Mouse (Mus musculus): ENCODE measurements around the gene Ing4. TPM values are rescaled to one million over a fixed set of nuclear protein-coding genes. Genes with fewer than 3 reads are reported as not detected.

The Ing4 gene
- polyA plus RNA-seq, 1 experiment: 52.2 TPM

- Histone ChIP-seq H3K4me3 (ENCODE audit: insufficient read depth, low read length) (peak overlapping the region; percentile 99), H3K4me1 (ENCODE audit: control insufficient read depth, insufficient read depth, low read length) (peaks cover 12% of the 10 kb centered on the region), H3K27ac (ENCODE audit: insufficient read depth, low read length) (peak overlapping the region; percentile 86)
- no peak for TF ChIP-seq POLR2A (IDR thresholded peaks at IDR 0.05; ENCODE audit: low read depth, low read length)
- TF ChIP-seq CTCF (IDR thresholded peaks at IDR 0.05; ENCODE audit: borderline replicate concordance, insufficient read depth, low read length): no peak
Observed at GRCm38 (mm10) chr6:125096279-125096596, 56.7 kb downstream of the Ing4 start.

- TF ChIP-seq CTCF (IDR thresholded peaks at IDR 0.05; ENCODE audit: borderline replicate concordance, insufficient read depth, low read length) (no peak), POLR2A (IDR thresholded peaks at IDR 0.05; ENCODE audit: low read depth, low read length) (peak; percentile 46; the same call in 1 of the 2 replicates)
- Histone ChIP-seq H3K4me3 (ENCODE audit: insufficient read depth, low read length) (peak overlapping the region; percentile 99), H3K4me1 (ENCODE audit: control insufficient read depth, insufficient read depth, low read length) (peaks cover 12% of the 10 kb centered on the region), H3K27ac (ENCODE audit: insufficient read depth, low read length) (no peak overlapping the region)
Observed at GRCm38 (mm10) chr6:125096597-125097345, 57.2 kb downstream of the Ing4 start.

GRCm38 (mm10) chr6:125097346-125097689 is 57.8 kb downstream of the Ing4 start:
- Histone ChIP-seq H3K4me1 (ENCODE audit: control insufficient read depth, insufficient read depth, low read length) (peaks cover 12% of the 10 kb centered on the region), H3K27ac (ENCODE audit: insufficient read depth, low read length) (no peak overlapping the region)
- no peak for TF ChIP-seq POLR2A (IDR thresholded peaks at IDR 0.05; ENCODE audit: low read depth, low read length)
- TF ChIP-seq CTCF (IDR thresholded peaks at IDR 0.05; ENCODE audit: borderline replicate concordance, insufficient read depth, low read length): no peak

GRCm38 (mm10) chr6:125097951-125098350 is 58.4 kb downstream of the Ing4 start:
- Histone ChIP-seq H3K4me3 (ENCODE audit: insufficient read depth, low read length) (peak overlapping the region; percentile 99), H3K4me1 (ENCODE audit: control insufficient read depth, insufficient read depth, low read length) (peaks cover 12% of the 10 kb centered on the region), H3K27ac (ENCODE audit: insufficient read depth, low read length) (no peak overlapping the region)
- TF ChIP-seq CTCF (IDR thresholded peaks at IDR 0.05; ENCODE audit: borderline replicate concordance, insufficient read depth, low read length): no peak
- TF ChIP-seq POLR2A (IDR thresholded peaks at IDR 0.05; ENCODE audit: low read depth, low read length): no peak

More at GRCm38 (mm10) chr6:125097346-125097689, 57.8 kb downstream of the Ing4 start:
- peak overlapping the region; percentile 99 for H3K4me3 ChIP-seq (ENCODE audit: insufficient read depth, low read length)

GRCm38 (mm10) chr6:125098513-125098912 is 59.0 kb downstream of the Ing4 start:
- H3K27ac ChIP-seq (ENCODE audit: insufficient read depth, low read length): no peak overlapping the region
- TF ChIP-seq POLR2A (IDR thresholded peaks at IDR 0.05; ENCODE audit: low read depth, low read length) (no peak), CTCF (IDR thresholded peaks at IDR 0.05; ENCODE audit: borderline replicate concordance, insufficient read depth, low read length) (no peak)

More at GRCm38 (mm10) chr6:125098513-125098912, 59.0 kb downstream of the Ing4 start:
- Histone ChIP-seq H3K4me3 (ENCODE audit: insufficient read depth, low read length) (peak overlapping the region; percentile 99), H3K4me1 (ENCODE audit: control insufficient read depth, insufficient read depth, low read length) (peaks cover 12% of the 10 kb centered on the region)

Other genes starting within 250 kb of the Ing4 start
- gene Spsb2, start 231.1 kb upstream of the Ing4 start, polyA plus RNA-seq (2011; ENCODE audit: insufficient read length, low read depth, missing spikeins): 9.1 and 11.7 TPM in 2 replicates
- 372 and 458 TPM in 2 replicates for gene Tpi1, start 225.5 kb upstream of the Ing4 start, polyA plus RNA-seq (2011; ENCODE audit: insufficient read length, low read depth, missing spikeins)
- gene Usp5, start 210.3 kb upstream of the Ing4 start, polyA plus RNA-seq (2011; ENCODE audit: insufficient read length, low read depth, missing spikeins): 87.6 and 105 TPM in 2 replicates
- gene Cdca3, start 210.2 kb upstream of the Ing4 start, polyA plus RNA-seq (2011; ENCODE audit: insufficient read length, low read depth, missing spikeins): 42.0 and 61.1 TPM in 2 replicates
- gene Gnb3, start 199.5 kb upstream of the Ing4 start, polyA plus RNA-seq (2011; ENCODE audit: insufficient read length, low read depth, missing spikeins): 0.45 and 0.72 TPM in 2 replicates
- gene P3h3, start 182.0 kb upstream of the Ing4 start, polyA plus RNA-seq (2011; ENCODE audit: insufficient read length, low read depth, missing spikeins): 72.7 and 76.7 TPM in 2 replicates
- 0.55 and 0.63 TPM in 2 replicates for gene Gpr162, start 175.8 kb upstream of the Ing4 start, polyA plus RNA-seq (2011; ENCODE audit: insufficient read length, low read depth, missing spikeins)
- not detected in 2 replicates for gene Cd4, start 151.5 kb upstream of the Ing4 start, polyA plus RNA-seq (2011; ENCODE audit: insufficient read length, low read depth, missing spikeins)
- 1.2 TPM in 2 replicates for gene Lag3, start 128.1 kb upstream of the Ing4 start, polyA plus RNA-seq (2011; ENCODE audit: insufficient read length, low read depth, missing spikeins)
- gene Ptms, start 119.7 kb upstream of the Ing4 start, polyA plus RNA-seq (2011; ENCODE audit: insufficient read length, low read depth, missing spikeins): 602 and 622 TPM in 2 replicates
- gene Mlf2, start 108.4 kb upstream of the Ing4 start, polyA plus RNA-seq (2011; ENCODE audit: insufficient read length, low read depth, missing spikeins): 250 and 255 TPM in 2 replicates
- gene Cops7a, start 74.2 kb upstream of the Ing4 start, polyA plus RNA-seq (2011; ENCODE audit: insufficient read length, low read depth, missing spikeins): 77.4 and 94.3 TPM in 2 replicates
- gene Pianp, start 43.1 kb upstream of the Ing4 start, polyA plus RNA-seq (2011; ENCODE audit: insufficient read length, low read depth, missing spikeins): 1.9 TPM in 1 of 2 replicates, not detected in the other
- 46.3 and 63.5 TPM in 2 replicates for gene Zfp384, start 30.6 kb upstream of the Ing4 start, polyA plus RNA-seq (2011; ENCODE audit: insufficient read length, low read depth, missing spikeins)
- 2.5 and 5.4 TPM in 2 replicates for gene Acrbp, start 9.9 kb downstream of the Ing4 start, polyA plus RNA-seq (2011; ENCODE audit: insufficient read length, low read depth, missing spikeins)
- gene Lpar5, start 28.2 kb downstream of the Ing4 start, polyA plus RNA-seq (2011; ENCODE audit: insufficient read length, low read depth, missing spikeins): not detected in 2 replicates
- 156 and 178 TPM in 2 replicates for gene Chd4, start 56.2 kb downstream of the Ing4 start, polyA plus RNA-seq (2011; ENCODE audit: insufficient read length, low read depth, missing spikeins)
- gene Nop2, start 92.1 kb downstream of the Ing4 start, polyA plus RNA-seq (2011; ENCODE audit: insufficient read length, low read depth, missing spikeins): 35.9 and 41.6 TPM in 2 replicates
- gene Iffo1, start 105.5 kb downstream of the Ing4 start, polyA plus RNA-seq (2011; ENCODE audit: insufficient read length, low read depth, missing spikeins): 10.4 and 12.0 TPM in 2 replicates
- 571 and 859 TPM in 2 replicates for gene Gapdh, start 126.7 kb downstream of the Ing4 start, polyA plus RNA-seq (2011; ENCODE audit: insufficient read length, low read depth, missing spikeins)
- gene Ncapd2, start 151.9 kb downstream of the Ing4 start, polyA plus RNA-seq (2011; ENCODE audit: insufficient read length, low read depth, missing spikeins): 75.8 and 137 TPM in 2 replicates
- 76.2 and 76.9 TPM in 2 replicates for gene Mrpl51, start 152.0 kb downstream of the Ing4 start, polyA plus RNA-seq (2011; ENCODE audit: insufficient read length, low read depth, missing spikeins)
- gene Vamp1, start 175.8 kb downstream of the Ing4 start, polyA plus RNA-seq (2011; ENCODE audit: insufficient read length, low read depth, missing spikeins): 4.2 and 4.3 TPM in 2 replicates
- 5.7 and 6.3 TPM in 2 replicates for gene Tapbpl, start 192.1 kb downstream of the Ing4 start, polyA plus RNA-seq (2011; ENCODE audit: insufficient read length, low read depth, missing spikeins)
- gene Cd27, start 197.2 kb downstream of the Ing4 start, polyA plus RNA-seq (2011; ENCODE audit: insufficient read length, low read depth, missing spikeins): not detected in 2 replicates
- not detected in 2 replicates for gene Tuba3a, start 246.3 kb downstream of the Ing4 start, polyA plus RNA-seq (2011; ENCODE audit: insufficient read length, low read depth, missing spikeins)